Mouse (Mus musculus) olfactory bulb, adult 2 months (tissue): ENCODE measurements at regions not wholly inside any gene's neighbourhood (a gene's known extent, or its start where the extent isn't known, plus 50 kb on each side); places are given as distances from the start of the nearest gene placed in this dataset.

Source experiments
- H3K27ac ChIP-seq: fragments of 200-500 bp; 2 replicates; pipeline ENCODE4 v1.5.1; 2012; ENCODE audit warnings: low read depth, low read length; ENCODE audit not compliant: insufficient read depth
- H3K4me1 ChIP-seq: fragments of 200-500 bp; 2 replicates; pipeline ENCODE4 v1.6.1; 2012; ENCODE audit warnings: low read length; ENCODE audit not compliant: control insufficient read depth, insufficient read depth
- H3K4me3 ChIP-seq: fragments of 200-500 bp; 2 replicates; pipeline ENCODE4 v1.5.1; 2012; ENCODE audit warnings: mild to moderate bottlenecking, low read depth, low read length, moderate library complexity; ENCODE audit not compliant: insufficient read depth
- CTCF ChIP-seq: fragments of 200-500 bp; IDR thresholded peaks from 2 replicates; pipeline ENCODE4 v1.5.1; 2012; ENCODE audit warnings: low read depth, mild to moderate bottlenecking, low read length, moderate library complexity; ENCODE audit not compliant: insufficient read depth
- POLR2A ChIP-seq: fragments of 200-500 bp; IDR thresholded peaks from 2 replicates; pipeline ENCODE4 v1.6.1; 2012; ENCODE audit warnings: mild to moderate bottlenecking, low read depth, low read length, moderate library complexity; ENCODE audit not compliant: insufficient read depth
- whole genome bisulfite sequencing: fragments of 180-500 bp; shearing (Covaris S2); methylation state at CpG from one replicate; pipeline ENCODE4 v1.1.7; 2018; 5-methylcytosine and 5-hydroxymethylcytosine counted together

- H3K27ac ChIP-seq, result no peak overlapping the region
Observed at GRCm38 (mm10) chr5:97166128-97166883, 54.9 kb upstream of the Paqr3 start.

More at GRCm38 (mm10) chr5:97166128-97166883, 54.9 kb upstream of the Paqr3 start:
- no peak overlapping the region for H3K4me3 ChIP-seq
- TF ChIP-seq CTCF (no peak), POLR2A (no peak)
- WGBS, result 53% methylated on average over 4 of the region's 4 CpGs
- no peaks in the 10 kb centered on the region for H3K4me1 ChIP-seq
